Mouse (Mus musculus) heart, postnatal 0 days (tissue): ENCODE data around the gene Tmem130. TPM values are rescaled to one million over a fixed set of nuclear protein-coding genes. Genes with fewer than 3 reads are reported as not detected.
A peak's percentile ranks its signal among the peaks of the same experiment; 100 is the strongest.

Source experiments
- ATAC-seq: fragments of 200-750 bp; cut with Nextera tagmentation; 2 replicates; pipeline ENCODE4 v1.8.0; 2017; ENCODE audit warnings: low read depth, moderate number of reproducible peaks, moderate library complexity; ENCODE audit not compliant: insufficient read depth
- DNase-seq: peaks from one replicate; pipeline ENCODE4 v3.0.0-alpha.2; 2016; ENCODE audit warnings: low spot score
- H3K27ac ChIP-seq: fragments of 300-500 bp; sonication (generic); 2 replicates; pipeline ENCODE4 v1.5.1; 2014; ENCODE audit warnings: low read depth, mild to moderate bottlenecking
- H3K27me3 ChIP-seq: fragments of 300-500 bp; sonication (generic); 2 replicates; pipeline ENCODE4 v1.6.1; 2014; ENCODE audit warnings: low read length, mixed read lengths; ENCODE audit not compliant: control insufficient read depth, insufficient read depth
- H3K36me3 ChIP-seq: fragments of 300-500 bp; sonication (generic); replicated peaks from 2 replicates; pipeline ENCODE4 v1.6.1; 2014; ENCODE audit warnings: low read length, mixed read lengths; ENCODE audit not compliant: control insufficient read depth, insufficient read depth
- H3K4me1 ChIP-seq: fragments of 300-500 bp; sonication (generic); 2 replicates; pipeline ENCODE4 v1.6.1; 2014; ENCODE audit warnings: antibody characterized with exemption; ENCODE audit not compliant: control insufficient read depth, insufficient read depth
- H3K4me2 ChIP-seq: fragments of 300-500 bp; sonication (generic); 2 replicates; pipeline ENCODE4 v1.6.1; 2014; ENCODE audit warnings: low read depth, mild to moderate bottlenecking, low read length, moderate library complexity
- H3K4me3 ChIP-seq: fragments of 300-500 bp; sonication (generic); 2 replicates; pipeline ENCODE4 v1.5.1; 2014; ENCODE audit warnings: low read depth, low read length
- H3K9ac ChIP-seq: fragments of 300-500 bp; sonication (generic); replicated peaks from 2 replicates; pipeline ENCODE4 v1.6.1; 2014; ENCODE audit warnings: low read depth, low read length, mixed read lengths
- H3K9me3 ChIP-seq: fragments of 300-500 bp; sonication (generic); replicated peaks from 2 replicates; pipeline ENCODE4 v1.6.1; 2016; ENCODE audit warnings: low read length; ENCODE audit not compliant: control insufficient read depth
- CTCF ChIP-seq: IDR thresholded peaks from 2 replicates; pipeline ENCODE4 v1.5.1; 2016; ENCODE audit warnings: antibody characterized with exemption, control low read depth, low read depth
- EP300 ChIP-seq: IDR thresholded peaks from 2 replicates; pipeline ENCODE4 v1.6.1; 2016; ENCODE audit warnings: antibody characterized with exemption, low read depth
- WGBS: fragments of 180-500 bp; shearing (Covaris S2); extraction: QIAGEN DNeasy Blood & Tissue Kit; methylation state at CpG from one replicate; pipeline ENCODE4 v1.1.7; 2014; 5-methylcytosine and 5-hydroxymethylcytosine counted together
- polyA plus RNA-seq: library from polyadenylated mRNA; unstranded; fragments of >200 nt; fragmentation: Nextera tagmentation; extraction: Ambion mirVana; gene quantifications from 2 replicates; pipeline ENCODE4 v1.2.1, GENCODE M21; 2015
- total RNA-seq: library from RNA; depleted of rRNA; stranded (reverse); fragments of >200 nt; gene quantifications from 2 replicates; pipeline ENCODE4 v1.2.3, GENCODE M21; 2014; ENCODE audit warnings: low replicate concordance; rRNA removed

Gene Tmem130
- total RNA-seq (0.53 and 2.2 TPM in 2 replicates), polyA plus RNA-seq (0.36 and 0.44 TPM in 2 replicates)

DNA sequence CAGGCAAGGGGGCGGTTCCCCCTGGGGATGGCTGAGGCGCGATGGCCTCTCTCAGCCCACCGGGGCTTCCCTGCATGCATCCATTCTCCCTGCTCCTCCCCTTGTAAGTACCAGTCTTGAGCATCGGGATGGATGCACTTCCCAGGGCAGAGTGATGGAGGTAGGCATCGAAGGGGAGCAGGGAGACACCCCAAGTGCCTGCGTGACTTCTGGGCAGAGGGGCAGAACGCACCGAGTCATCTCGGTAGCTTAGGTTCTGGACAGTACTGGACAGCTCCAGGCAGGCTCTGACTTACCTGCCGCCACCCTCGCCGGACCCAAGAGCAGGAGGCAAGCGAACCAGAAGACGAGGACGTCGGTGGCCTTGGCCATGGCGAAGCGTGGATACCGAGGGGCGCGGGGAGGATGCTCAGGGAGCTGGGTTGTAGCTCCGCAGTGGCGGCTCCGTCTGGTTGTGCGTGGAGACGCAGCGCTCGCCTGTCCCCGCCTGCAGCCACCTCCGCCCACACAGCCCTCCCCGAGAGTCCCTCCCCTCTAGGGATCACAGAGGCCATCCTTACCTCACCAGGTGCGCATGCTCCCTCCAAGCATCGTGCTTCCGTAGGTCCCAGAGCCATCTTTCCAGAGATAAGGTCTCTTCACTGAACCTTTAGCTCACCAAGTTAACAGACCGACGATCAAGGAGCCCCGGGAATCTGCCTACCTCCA, at the start of gene Tmem130:
Tmem130 (minus strand) TSS at position 658 of the 708 bp plus-strand sequence.
- Histone ChIP-seq H3K4me1 (no peaks in the 10 kb centered on the region), H3K9me3 (no peaks in the 10 kb centered on the region), H3K4me2 (peak within 1 kb of the TSS; percentile 10; the same call in 1 of the 2 replicates), H3K9ac (no peak within 1 kb of the TSS), H3K27ac (no peak within 1 kb of the TSS), H3K36me3 (no peaks in the 10 kb centered on the region), H3K27me3 (peaks cover 21% of the 10 kb centered on the region), H3K4me3 (no peak within 1 kb of the TSS)
- TF ChIP-seq EP300 (no peak), CTCF (no peak)
- 2% methylated on average over 30 of the region's 38 CpGs for WGBS
- no peak for DNase-seq
- ATAC-seq, result no peak

DNA sequence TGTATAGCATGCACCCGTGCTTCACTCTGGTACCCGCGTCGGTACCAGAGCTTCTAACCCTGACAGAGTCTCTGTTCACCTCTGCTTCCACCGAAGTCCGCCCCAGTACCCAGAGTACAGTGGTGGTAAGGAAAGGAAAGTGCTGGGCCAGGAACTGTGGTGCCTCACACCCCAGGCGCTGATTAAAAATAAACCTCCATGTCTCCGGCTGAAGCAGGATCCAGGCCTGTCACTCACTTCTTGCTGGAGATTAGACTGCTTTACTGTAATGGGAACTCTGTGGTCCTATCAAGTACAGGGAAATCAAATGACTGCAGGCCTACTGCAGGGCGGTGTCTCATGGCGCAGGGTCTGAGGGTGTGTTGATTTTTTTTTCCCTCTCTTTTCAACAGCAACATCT, 45.3 kb upstream of the Tmem130 start:
- DNase-seq (peak; percentile 48), ATAC-seq (peak; percentile 80)
- TF ChIP-seq EP300, result no peak
- TF ChIP-seq CTCF, result no peak
- no peaks in the 10 kb centered on the region for H3K4me1 ChIP-seq
- H3K27ac ChIP-seq, result peak overlapping the region; percentile 21; the same call in 1 of the 2 replicates
- H3K4me2 ChIP-seq, result no peak overlapping the region
- H3K4me3 ChIP-seq, result no peak overlapping the region
- H3K27me3 ChIP-seq, result no peaks in the 10 kb centered on the region
- no peak overlapping the region for H3K9ac ChIP-seq
- peaks cover 99% of the 10 kb centered on the region for H3K36me3 ChIP-seq
- no peaks in the 10 kb centered on the region for H3K9me3 ChIP-seq
- 60% methylated on average over 10 of the region's 10 CpGs for WGBS

DNA sequence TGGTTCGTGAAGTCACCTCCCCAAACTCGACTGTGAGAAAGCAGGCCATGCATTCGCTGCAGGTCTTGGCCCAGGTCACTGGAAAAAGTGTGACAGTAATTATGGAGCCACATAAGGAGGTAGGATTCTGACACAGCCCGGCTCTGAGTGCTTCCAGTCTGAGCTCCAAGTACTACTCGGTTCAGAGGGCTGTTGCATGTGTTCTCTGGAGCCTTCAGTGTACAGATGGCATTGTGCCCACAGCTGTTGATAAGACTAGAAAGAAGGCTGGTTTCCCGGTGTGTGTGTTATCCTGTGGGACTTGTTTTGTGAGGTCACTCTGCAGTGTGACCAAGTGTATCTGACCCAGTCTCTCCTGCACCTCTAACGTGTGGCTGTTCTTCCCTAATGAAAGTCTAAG, 42.6 kb upstream of the Tmem130 start:
- Histone ChIP-seq H3K4me1 (no peaks in the 10 kb centered on the region), H3K9ac (no peak overlapping the region), H3K36me3 (peaks cover 98% of the 10 kb centered on the region), H3K27ac (no peak overlapping the region), H3K4me2 (no peak overlapping the region), H3K27me3 (no peaks in the 10 kb centered on the region), H3K9me3 (no peaks in the 10 kb centered on the region), H3K4me3 (no peak overlapping the region)
- peak; percentile 51 for DNase-seq
- no peak for TF ChIP-seq EP300
- ATAC-seq, result peak; percentile 65
- WGBS, result 46% methylated on average over 7 of the region's 7 CpGs

DNA sequence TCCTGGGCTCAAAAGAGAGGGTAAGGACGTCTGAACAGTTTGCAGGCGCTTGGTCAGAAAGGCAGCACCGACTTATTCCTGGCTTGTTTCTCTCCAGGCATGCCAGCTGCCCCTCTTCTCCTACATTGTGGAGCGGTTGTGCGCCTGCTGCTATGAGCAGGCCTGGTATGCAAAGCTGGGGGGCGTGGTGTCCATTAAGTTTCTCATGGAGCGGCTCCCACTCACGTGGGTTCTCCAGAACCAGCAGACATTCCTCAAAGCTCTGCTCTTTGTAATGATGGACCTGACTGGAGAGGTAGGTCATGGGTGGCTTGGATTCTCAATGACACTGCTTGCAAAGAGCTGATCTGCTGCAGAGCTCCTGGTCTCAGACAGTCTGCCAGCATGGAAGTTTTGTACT, 41.4 kb upstream of the Tmem130 start:
- 88% methylated on average over 8 of the region's 8 CpGs for WGBS
- Histone ChIP-seq H3K4me1 (no peaks in the 10 kb centered on the region), H3K4me2 (no peak overlapping the region), H3K4me3 (no peak overlapping the region), H3K9me3 (no peaks in the 10 kb centered on the region), H3K36me3 (peaks cover 98% of the 10 kb centered on the region), H3K9ac (no peak overlapping the region), H3K27me3 (no peaks in the 10 kb centered on the region), H3K27ac (no peak overlapping the region)
- no peak for TF ChIP-seq EP300
- TF ChIP-seq CTCF, result no peak
- DNase-seq (no peak), ATAC-seq (no peak)

- DNase-seq (no peak), ATAC-seq (no peak)
- Histone ChIP-seq H3K27me3 (no peaks in the 10 kb centered on the region), H3K4me2 (no peak overlapping the region), H3K9ac (no peak overlapping the region), H3K27ac (no peak overlapping the region), H3K4me1 (no peaks in the 10 kb centered on the region), H3K4me3 (no peak overlapping the region), H3K36me3 (peaks cover 99% of the 10 kb centered on the region), H3K9me3 (no peaks in the 10 kb centered on the region)
- WGBS, result 88% methylated on average over 7 of the region's 7 CpGs
- no peak for TF ChIP-seq EP300
- no peak for TF ChIP-seq CTCF
These were observed 35.5 kb upstream of the Tmem130 start for GRCm38 (mm10) chr5:144797116-144797515.

GRCm38 (mm10) chr5:144794687-144795086, 33.1 kb upstream of the Tmem130 start:
- H3K27ac ChIP-seq, result no peak overlapping the region
- peaks cover 100% of the 10 kb centered on the region for H3K36me3 ChIP-seq
- no peak overlapping the region for H3K9ac ChIP-seq
- no peaks in the 10 kb centered on the region for H3K27me3 ChIP-seq
- H3K4me2 ChIP-seq, result no peak overlapping the region
- H3K4me3 ChIP-seq, result no peak overlapping the region
- no peaks in the 10 kb centered on the region for H3K9me3 ChIP-seq
- no peak for TF ChIP-seq EP300
- peak; percentile 55 for TF ChIP-seq CTCF
- WGBS, result 65% methylated on average over 6 of the region's 6 CpGs
- ATAC-seq (no peak), DNase-seq (peak; percentile 21)
- no peaks in the 10 kb centered on the region for H3K4me1 ChIP-seq
